Mouse (Mus musculus) limb, embryonic 11.5 days (tissue): ENCODE results near the gene Iqck. TPM values are rescaled to one million over a fixed set of nuclear protein-coding genes. Genes with fewer than 3 reads are reported as not detected.

Source experiments
- ATAC-seq: fragments of 200-750 bp; cut with Nextera tagmentation; 2 replicates; pipeline ENCODE4 v1.8.0; 2017; ENCODE audit warnings: low read depth; ENCODE audit not compliant: insufficient number of reproducible peaks, low FRiP score, low TSS enrichment
- DNase-seq: peaks from one replicate; pipeline ENCODE4 v3.0.0-alpha.2; 2015; ENCODE audit warnings: low spot score
- H3K27ac ChIP-seq: fragments of 300-500 bp; sonication (generic); replicated peaks from 2 replicates; pipeline ENCODE4 v1.5.1; 2014; ENCODE audit warnings: low read depth, mild to moderate bottlenecking, low read length
- H3K27me3 ChIP-seq: fragments of 300-500 bp; sonication (generic); 2 replicates; pipeline ENCODE4 v1.6.1; 2014; ENCODE audit warnings: mild to moderate bottlenecking, low read length, mixed read lengths; ENCODE audit not compliant: control insufficient read depth, insufficient read depth
- H3K36me3 ChIP-seq: fragments of 300-500 bp; sonication (generic); 2 replicates; pipeline ENCODE4 v1.6.1; 2014; ENCODE audit warnings: mild to moderate bottlenecking, low read length, moderate library complexity, mixed read lengths; ENCODE audit not compliant: control insufficient read depth, insufficient read depth
- H3K4me1 ChIP-seq: fragments of 300-500 bp; sonication (generic); 2 replicates; pipeline ENCODE4 v1.6.1; 2014; ENCODE audit warnings: low read length, mixed read lengths; ENCODE audit not compliant: control insufficient read depth, insufficient read depth
- H3K4me2 ChIP-seq: fragments of 300-500 bp; sonication (generic); 2 replicates; pipeline ENCODE4 v1.6.1; 2014; ENCODE audit warnings: low read depth, mild to moderate bottlenecking, moderate library complexity; ENCODE audit not compliant: severe bottlenecking
- H3K4me3 ChIP-seq: fragments of 300-500 bp; sonication (generic); 2 replicates; pipeline ENCODE4 v1.5.1; 2014; ENCODE audit warnings: low read depth, low read length
- H3K9ac ChIP-seq: fragments of 300-500 bp; sonication (generic); 2 replicates; pipeline ENCODE4 v1.6.1; 2014; ENCODE audit warnings: mild to moderate bottlenecking, low read length
- H3K9me3 ChIP-seq: fragments of 300-500 bp; sonication (generic); 2 replicates; pipeline ENCODE4 v1.6.1; 2016; ENCODE audit warnings: low read length; ENCODE audit not compliant: control insufficient read depth
- WGBS: fragments of 180-500 bp; shearing (Covaris S2); extraction: QIAGEN DNeasy Blood & Tissue Kit; methylation state at CpG from one replicate; pipeline ENCODE4 v1.1.7; 2014; 5-methylcytosine and 5-hydroxymethylcytosine counted together
- polyA plus RNA-seq: library from polyadenylated mRNA; unstranded; fragments of >200 nt; fragmentation: Nextera tagmentation; extraction: Ambion mirVana; gene quantifications from 2 replicates; pipeline ENCODE4 v1.2.1, GENCODE M21; 2014

Iqck gene
- polyA plus RNA-seq, 1 experiment from 2014 or later, result 2.2 TPM

DNA sequence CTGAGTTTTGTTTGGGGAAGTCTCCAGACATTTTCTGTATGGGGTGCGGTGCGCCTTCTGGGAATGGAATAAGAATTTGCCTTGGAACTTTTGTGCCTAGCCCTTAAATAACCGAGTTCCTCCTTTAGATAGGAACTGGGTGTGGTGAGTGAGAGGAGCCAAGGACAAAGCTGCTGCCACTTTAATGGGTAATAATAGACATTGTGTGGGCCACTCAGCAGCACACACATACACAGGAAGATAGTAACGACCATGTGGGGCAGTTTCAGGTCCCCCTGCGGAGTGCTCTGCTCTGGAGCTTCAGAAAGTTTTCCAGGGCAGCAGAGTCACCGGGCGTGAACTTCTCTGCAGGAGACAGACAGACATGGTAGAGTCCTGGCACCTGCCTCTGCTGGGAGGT is 34.2 kb upstream of the Iqck start:
- ATAC-seq (no peak), DNase-seq (no peak)
- WGBS, result 82% methylated on average over 7 of the region's 7 CpGs
- H3K9ac ChIP-seq, result no peak overlapping the region
- H3K9me3 ChIP-seq, result no peaks in the 10 kb centered on the region
- no peak overlapping the region for H3K4me3 ChIP-seq
- no peaks in the 10 kb centered on the region for H3K27me3 ChIP-seq
- H3K36me3 ChIP-seq, result no peaks in the 10 kb centered on the region
- no peak overlapping the region for H3K4me2 ChIP-seq
- no peaks in the 10 kb centered on the region for H3K4me1 ChIP-seq
- H3K27ac ChIP-seq, result no peak overlapping the region

GRCm38 (mm10) chr7:118821887-118822556 is 33.5 kb upstream of the Iqck start:
- DNase-seq (no peak), ATAC-seq (no peak)
- no peaks in the 10 kb centered on the region for H3K4me1 ChIP-seq
- no peak overlapping the region for H3K4me3 ChIP-seq
- 93% methylated on average over 12 of the region's 12 CpGs for WGBS
- H3K27ac ChIP-seq, result no peak overlapping the region
- no peaks in the 10 kb centered on the region for H3K9me3 ChIP-seq
- no peaks in the 10 kb centered on the region for H3K36me3 ChIP-seq
- no peak overlapping the region for H3K9ac ChIP-seq
- no peaks in the 10 kb centered on the region for H3K27me3 ChIP-seq
- H3K4me2 ChIP-seq, result no peak overlapping the region; the same call in 1 of the 2 replicates

DNA sequence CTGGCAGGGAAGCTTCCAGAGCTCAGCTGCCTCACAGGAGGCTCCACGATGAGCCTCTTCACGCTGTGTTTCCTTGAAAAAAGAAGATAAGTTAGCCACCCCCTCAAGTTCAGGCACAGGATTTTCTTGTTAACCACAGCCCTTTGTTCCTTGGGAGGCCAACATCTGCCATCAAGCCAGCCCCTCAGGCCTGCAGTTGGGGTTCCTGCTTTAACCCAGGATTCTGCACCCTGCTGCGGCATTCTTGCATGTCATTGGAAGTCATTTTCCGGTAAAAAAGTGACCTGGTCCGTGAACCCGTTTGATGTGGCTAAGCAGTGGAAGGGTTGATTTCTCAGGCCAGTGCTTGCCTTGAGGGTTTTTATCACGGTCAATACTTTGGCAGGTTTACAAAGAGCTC is 31.1 kb upstream of the Iqck start:
- no peak overlapping the region for H3K9ac ChIP-seq
- WGBS, result 59% methylated on average over 7 of the region's 7 CpGs

DNA sequence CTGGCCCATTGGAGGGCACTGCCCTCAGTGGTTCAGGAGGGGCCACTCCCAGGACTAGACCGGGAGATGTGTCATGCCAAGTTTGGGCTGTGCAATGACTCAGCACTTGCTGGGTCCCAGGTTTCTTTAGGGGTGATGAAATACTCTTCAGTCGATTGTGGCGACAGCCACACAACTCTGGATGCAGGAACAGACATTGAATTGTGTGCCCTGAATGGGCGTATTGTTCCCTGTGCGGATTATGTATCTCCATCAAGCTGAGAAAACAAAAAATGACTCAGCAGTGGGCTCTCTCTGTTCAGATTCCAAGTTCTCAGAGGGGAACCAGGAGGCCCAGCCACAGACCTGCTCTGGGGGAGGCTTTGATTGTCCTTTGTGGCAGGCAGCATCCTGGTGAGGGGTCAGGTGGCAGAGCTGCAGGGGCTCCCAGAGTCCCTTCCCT is 27.6 kb upstream of the Iqck start:
- Histone ChIP-seq H3K36me3 (no peaks in the 10 kb centered on the region; the same call in 1 of the 2 replicates), H3K9me3 (no peaks in the 10 kb centered on the region), H3K27me3 (no peaks in the 10 kb centered on the region), H3K9ac (no peak overlapping the region), H3K4me3 (no peak overlapping the region), H3K27ac (no peak overlapping the region), H3K4me1 (no peaks in the 10 kb centered on the region), H3K4me2 (no peak overlapping the region)
- WGBS, result 84% methylated on average over 5 of the region's 5 CpGs
- DNase-seq (no peak), ATAC-seq (no peak)

More for the DNA sequence above, 31.1 kb upstream of the Iqck start:
- Histone ChIP-seq H3K4me2 (no peak overlapping the region), H3K27ac (no peak overlapping the region), H3K9me3 (no peaks in the 10 kb centered on the region), H3K36me3 (no peaks in the 10 kb centered on the region; the same call in 1 of the 2 replicates), H3K27me3 (no peaks in the 10 kb centered on the region), H3K4me3 (no peak overlapping the region), H3K4me1 (no peaks in the 10 kb centered on the region)
- ATAC-seq (no peak), DNase-seq (no peak)

DNA sequence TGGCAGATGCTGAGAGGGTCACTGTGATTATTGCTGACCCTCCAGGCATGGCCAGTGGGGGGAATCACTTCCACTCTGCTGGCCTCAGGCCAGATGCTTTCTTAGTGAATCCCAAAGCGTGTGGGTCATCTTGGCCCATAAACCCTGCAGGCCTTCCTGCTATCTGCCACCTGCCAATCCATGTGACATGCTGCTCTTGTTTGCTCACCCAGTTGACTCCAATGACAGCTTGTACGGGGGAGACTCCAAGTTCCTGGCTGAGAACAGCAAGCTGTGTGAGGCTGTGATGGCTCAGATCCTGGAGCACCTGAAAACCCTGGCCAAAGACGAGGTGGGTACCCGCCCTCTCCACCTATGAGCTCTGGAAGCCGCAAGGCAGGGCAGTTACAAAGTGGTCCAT is 17.7 kb upstream of the Iqck start:
- no peak overlapping the region for H3K27ac ChIP-seq
- H3K9ac ChIP-seq, result no peak overlapping the region
- 88% methylated on average over 5 of the region's 5 CpGs for WGBS
- no peak for ATAC-seq
- DNase-seq, result no peak
- H3K4me1 ChIP-seq, result no peaks in the 10 kb centered on the region
- H3K36me3 ChIP-seq, result peaks cover 11% of the 10 kb centered on the region; the same call in 1 of the 2 replicates
- no peaks in the 10 kb centered on the region for H3K27me3 ChIP-seq
- no peak overlapping the region for H3K4me3 ChIP-seq
- H3K4me2 ChIP-seq, result no peak overlapping the region
- no peaks in the 10 kb centered on the region for H3K9me3 ChIP-seq

- Histone ChIP-seq H3K9me3 (no peaks in the 10 kb centered on the region), H3K27me3 (no peaks in the 10 kb centered on the region), H3K4me1 (no peaks in the 10 kb centered on the region), H3K4me2 (no peak overlapping the region), H3K9ac (no peak overlapping the region), H3K4me3 (no peak overlapping the region), H3K36me3 (peaks cover 26% of the 10 kb centered on the region), H3K27ac (no peak overlapping the region)
- 86% methylated on average over 8 of the region's 8 CpGs for WGBS
- ATAC-seq (no peak), DNase-seq (no peak)
These were observed 14.4 kb upstream of the Iqck start for GRCm38 (mm10) chr7:118841030-118841745.

DNA sequence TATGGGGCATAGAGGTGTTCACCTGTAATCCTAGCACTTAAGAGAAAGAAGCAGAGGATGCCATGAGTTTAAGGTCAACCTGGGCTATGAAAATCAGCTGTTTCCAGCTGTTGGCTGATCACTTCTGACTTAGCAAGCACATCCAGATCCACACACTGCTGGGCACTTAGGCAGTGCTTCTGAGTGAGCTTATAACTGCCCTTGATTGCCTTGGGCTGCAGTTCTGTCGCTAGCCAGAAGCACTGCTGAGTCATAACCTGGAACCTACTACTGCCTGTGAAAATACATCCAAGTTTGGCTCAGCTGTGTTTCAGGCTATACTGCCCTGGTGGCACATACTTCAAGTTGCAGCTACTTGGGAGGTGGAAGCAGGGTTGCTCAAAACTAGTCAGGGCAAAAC is 13.8 kb upstream of the Iqck start:
- Histone ChIP-seq H3K27ac (no peak overlapping the region), H3K9me3 (no peaks in the 10 kb centered on the region), H3K27me3 (no peaks in the 10 kb centered on the region), H3K36me3 (peaks cover 26% of the 10 kb centered on the region), H3K9ac (no peak overlapping the region), H3K4me3 (no peak overlapping the region), H3K4me1 (no peaks in the 10 kb centered on the region), H3K4me2 (no peak overlapping the region)
- 68% methylated on average over 1 of the region's 1 CpGs for WGBS
- DNase-seq, result no peak
- 0 out of 2 replicates have a peak, but pooled peaks have one; percentile 13 for ATAC-seq

- no peaks in the 10 kb centered on the region for H3K9me3 ChIP-seq
- peaks cover 35% of the 10 kb centered on the region for H3K36me3 ChIP-seq
- ATAC-seq, result no peak
- 75% methylated on average over 4 of the region's 4 CpGs for WGBS
- no peaks in the 10 kb centered on the region for H3K27me3 ChIP-seq
- H3K27ac ChIP-seq, result no peak overlapping the region
- no peak overlapping the region for H3K4me2 ChIP-seq
- no peak for DNase-seq
- H3K4me1 ChIP-seq, result no peaks in the 10 kb centered on the region
- no peak overlapping the region for H3K9ac ChIP-seq
- H3K4me3 ChIP-seq, result no peak overlapping the region
These were observed 12.6 kb upstream of the Iqck start for GRCm38 (mm10) chr7:118842938-118843337.
